Comparison of ENCODE assay signal across 11 mouse cellular contexts in genomic region chr14:25185556-25185958, GRCm38 (mm10).
A peak's percentile ranks its signal among the peaks of the same experiment; 100 is the strongest.
DNase-seq lines count a peak whose midpoint lies in the region; ATAC-seq and TF ChIP-seq lines count a peak whose summit lies in the region.
"Had no signal": no experiment of that assay in that cellular context is flagged by ENCODE, and none has a peak within 500 bp of the region (broad histone marks: within the 10 kb centered on the region; RNA-seq: fewer than 3 reads in every experiment).

No protein-coding gene starts in this region.

- peak overlapping the region; percentile 87 for H3K27ac ChIP-seq in layer of hippocampus, adult 2 months
- H3K27ac ChIP-seq in forebrain, embryonic 16.5 days (ENCODE audit: low read length) = peak overlapping the region; percentile 55
- H3K27ac ChIP-seq in stomach, embryonic 14.5 days (ENCODE audit: low read length) = peak overlapping the region; percentile 52; the same call in 1 of the 2 replicates
- H3K27ac ChIP-seq: liver, embryonic 14.5 days had no signal

- no peak overlapping the region for H3K4me2 ChIP-seq in forebrain, embryonic 16.5 days (ENCODE audit: low read length)
- H3K4me2 ChIP-seq in stomach, embryonic 14.5 days (replicated peaks; ENCODE audit: low read depth, low read length) = no peak overlapping the region

- H3K36me3 ChIP-seq in forebrain, embryonic 16.5 days (ENCODE audit: control insufficient read depth, insufficient read depth) = no peaks in the 10 kb centered on the region
- H3K36me3 ChIP-seq in stomach, embryonic 14.5 days (ENCODE audit: control insufficient read depth, insufficient read depth, low read length) = no peaks in the 10 kb centered on the region
- H3K36me3 ChIP-seq: G1E had no signal

- H3K9ac ChIP-seq in forebrain, embryonic 16.5 days (replicated peaks; ENCODE audit: low read depth, low read length) = no peak overlapping the region
- H3K9ac ChIP-seq in stomach, embryonic 14.5 days (replicated peaks; ENCODE audit: low read depth, low read length) = no peak overlapping the region
- H3K9ac ChIP-seq: liver, embryonic 14.5 days had no signal

- no peaks in the 10 kb centered on the region for H3K9me3 ChIP-seq in forebrain, embryonic 16.5 days (ENCODE audit: control insufficient read depth, low read length)
- no peaks in the 10 kb centered on the region for H3K9me3 ChIP-seq in stomach, embryonic 14.5 days (ENCODE audit: control insufficient read depth, low read depth, low read length)

- no peak for TF ChIP-seq CTCF in layer of hippocampus, adult 2 months (conservative IDR thresholded peaks at IDR 0.05)

- H3K4me1 ChIP-seq in forebrain, embryonic 16.5 days (replicated peaks; ENCODE audit: control insufficient read depth, insufficient read depth, low read length) = peaks cover 16% of the 10 kb centered on the region
- H3K4me1 ChIP-seq in stomach, embryonic 14.5 days (ENCODE audit: control insufficient read depth, insufficient read depth, low read length) = peaks cover 16% of the 10 kb centered on the region

- no peak overlapping the region for H3K4me3 ChIP-seq in layer of hippocampus, adult 2 months
- no peak overlapping the region for H3K4me3 ChIP-seq in forebrain, embryonic 16.5 days (replicated peaks; ENCODE audit: low read length)
- no peak overlapping the region for H3K4me3 ChIP-seq in stomach, embryonic 14.5 days (ENCODE audit: low read depth, low read length)
- H3K4me3 ChIP-seq: erythroblast, embryonic 14.5 days had no signal

- no peak for DNase-seq in layer of hippocampus, adult 2 months (ENCODE audit: low spot score in 2 of 2)
- no peak for DNase-seq in layer of hippocampus, adult 18-20 months (ENCODE audit: low spot score in 2 of 2)
- DNase-seq in kidney, postnatal 10 days = peak; percentile 44
- DNase-seq in spleen, adult 18-20 months = no peak
- no peak for DNase-seq in layer of hippocampus, postnatal 14 days (ENCODE audit: low spot score in 2 of 2)
- DNase-seq in liver = no peak

- ATAC-seq in forebrain, embryonic 16.5 days = peak; percentile 57; the same call in 1 of the 2 replicates
- ATAC-seq in stomach, embryonic 14.5 days (ENCODE audit: insufficient number of reproducible peaks, insufficient read depth, low FRiP score, low read depth) = no peak

- WGBS in forebrain, embryonic 16.5 days = 35% methylated on average over 10 of the region's 10 CpGs
- 52% methylated on average over 10 of the region's 10 CpGs for WGBS in stomach, embryonic 14.5 days

- H3K27me3 ChIP-seq in forebrain, embryonic 16.5 days (replicated peaks; ENCODE audit: control insufficient read depth, insufficient read depth, low read length) = no peaks in the 10 kb centered on the region
- H3K27me3 ChIP-seq in stomach, embryonic 14.5 days (ENCODE audit: control insufficient read depth, insufficient read depth, low read length) = no peaks in the 10 kb centered on the region
